Mouse (Mus musculus): ENCODE measurements around the gene Polh.
A peak's percentile ranks its signal among the peaks of the same experiment; 100 is the strongest.

- TF ChIP-seq ZC3H11A (IDR thresholded peaks at IDR 0.05; ENCODE audit: low read depth, low read length) (no peak), CTCF (IDR thresholded peaks at IDR 0.05 in 2 of 3, conservative IDR thresholded peaks at IDR 0.05 in 1 of 3; ENCODE audit: control insufficient read depth in 1 of 3, insufficient read depth in 1 of 3, low read depth in 2 of 3, low read length in 3 of 3, poor library complexity in 1 of 3, severe bottlenecking in 1 of 3) (no peak), JUND (IDR thresholded peaks at IDR 0.05; ENCODE audit: low read depth, low read length) (no peak), MEF2A (IDR thresholded peaks at IDR 0.05; ENCODE audit: extremely low read depth, insufficient replicate concordance, low read depth, low read length, poor library complexity, severe bottlenecking) (no peak), TAL1 (IDR thresholded peaks at IDR 0.05; ENCODE audit: low read length) (no peak), MAFK (IDR thresholded peaks at IDR 0.05; ENCODE audit: borderline replicate concordance, low read depth, low read length) (no peak), RAD21 (IDR thresholded peaks at IDR 0.05; ENCODE audit: low read depth, low read length) (no peak), NELFE (IDR thresholded peaks at IDR 0.05; ENCODE audit: low read depth, low read length) (peak; percentile 91), RCOR1 (IDR thresholded peaks at IDR 0.05; ENCODE audit: low read depth, low read length) (no peak)
Measured at GRCm38 (mm10) chr17:46247512-46248188, 45.2 kb upstream of the Polh start, which contains the start of the genes Polr1c and Yipf3.
